Mouse (Mus musculus): ENCODE measurements around the gene Vps51. TPM values are rescaled to one million over a fixed set of nuclear protein-coding genes. Genes with fewer than 3 reads are reported as not detected.

Gene Vps51
- polyA plus RNA-seq, 1 experiment, result 49.1 TPM

DNA sequence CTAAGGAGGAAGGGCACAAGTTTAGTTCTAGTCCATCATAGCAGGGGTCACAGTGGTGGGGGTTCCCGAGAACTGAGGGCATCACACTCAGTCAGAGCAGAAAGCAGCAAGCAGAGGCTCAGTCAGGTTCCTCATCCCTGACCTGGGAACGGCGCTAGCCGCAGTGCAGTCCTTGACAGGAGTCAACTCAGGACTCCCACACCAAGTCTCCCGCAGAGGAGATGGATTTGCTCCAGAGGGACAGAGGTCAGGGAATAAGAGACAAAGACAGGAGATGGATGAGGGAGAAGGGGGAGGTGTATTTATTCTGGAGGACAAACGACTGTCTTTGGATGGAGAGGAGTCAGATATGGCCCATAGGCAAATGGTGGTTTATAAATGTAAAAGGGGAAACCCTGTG lies 36.1 kb upstream of the Vps51 start:
- H3ac ChIP-seq (ENCODE audit: control insufficient read depth, insufficient read length), result no peak overlapping the region
- TF ChIP-seq TCF12 (IDR thresholded peaks at IDR 0.05; ENCODE audit: insufficient read depth, poor library complexity, severe bottlenecking), result no peak
- no peak for TF ChIP-seq E2F4 (IDR thresholded peaks at IDR 0.05; ENCODE audit: insufficient read depth)
- TF ChIP-seq MYOG (IDR thresholded peaks at IDR 0.05; ENCODE audit: control insufficient read depth in 1 of 3, insufficient read depth in 1 of 3, insufficient read length in 2 of 3, low read depth in 2 of 3), result no peak
- peaks cover 6% of the 10 kb centered on the region for H3K36me3 ChIP-seq (ENCODE audit: control insufficient read depth, insufficient read depth)
- no peaks in the 10 kb centered on the region for H3K27me3 ChIP-seq (ENCODE audit: control insufficient read depth, insufficient read depth, insufficient read length)
- no peak overlapping the region for H3K4me3 ChIP-seq
- H3K4me2 ChIP-seq (ENCODE audit: low read depth), result no peak overlapping the region
- H3K79me2 ChIP-seq (ENCODE audit: control insufficient read depth, insufficient read depth), result peaks cover 14% of the 10 kb centered on the region

DNA sequence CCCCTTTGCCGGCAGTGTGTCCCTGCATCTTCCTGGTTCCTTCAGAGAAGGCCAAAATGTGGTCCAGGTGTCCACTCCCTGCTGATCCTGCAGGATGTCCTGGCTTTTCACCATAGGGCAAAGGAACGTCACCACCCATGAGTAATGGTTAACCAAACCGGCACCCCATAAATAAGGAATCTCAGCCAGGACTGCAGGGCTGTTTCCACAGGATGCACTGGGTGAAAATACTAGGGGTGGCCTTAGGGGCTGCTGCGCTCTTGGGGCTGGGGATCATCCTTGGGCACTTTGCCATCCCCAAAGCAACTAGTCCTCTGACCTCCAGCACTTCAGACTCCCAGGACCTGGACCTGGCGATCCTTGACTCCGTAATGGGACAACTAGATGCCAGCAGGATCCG lies 28.6 kb upstream of the Vps51 start, which contains the start of gene Naaladl1:
Gene Naaladl1, plus strand, starts transcription at position 197 of the 400 bp plus-strand sequence.
- no peak within 1 kb of the TSS for H3K4me3 ChIP-seq
- no peaks in the 10 kb centered on the region for H3K27me3 ChIP-seq (ENCODE audit: control insufficient read depth, insufficient read depth, insufficient read length)
- TF ChIP-seq MYOG (IDR thresholded peaks at IDR 0.05; ENCODE audit: control insufficient read depth in 1 of 3, insufficient read depth in 1 of 3, insufficient read length in 2 of 3, low read depth in 2 of 3) (no peak), TCF3 (IDR thresholded peaks at IDR 0.05; ENCODE audit: insufficient read length, low read depth) (no peak), SRF (IDR thresholded peaks at IDR 0.05; ENCODE audit: control insufficient read depth, insufficient read length, low read depth) (no peak), POLR2A (IDR thresholded peaks at IDR 0.05; ENCODE audit: insufficient read length, low read depth) (no peak), POLR2AphosphoS2 (IDR thresholded peaks at IDR 0.05; ENCODE audit: insufficient read length, low read depth) (no peak), REST (IDR thresholded peaks at IDR 0.05; ENCODE audit: insufficient read depth, insufficient read length) (no peak), E2F4 (IDR thresholded peaks at IDR 0.05; ENCODE audit: insufficient read depth) (no peak), CEBPB (IDR thresholded peaks at IDR 0.05; ENCODE audit: insufficient read depth, poor library complexity, severe bottlenecking) (no peak), USF1 (IDR thresholded peaks at IDR 0.05; ENCODE audit: low read depth) (no peak), MAX (IDR thresholded peaks at IDR 0.05; ENCODE audit: low read depth) (no peak), TCF12 (IDR thresholded peaks at IDR 0.05; ENCODE audit: insufficient read depth, poor library complexity, severe bottlenecking) (no peak), MYOD1 (IDR thresholded peaks at IDR 0.05; ENCODE audit: control insufficient read depth in 1 of 3, insufficient read length in 2 of 3, low read depth in 2 of 3) (no peak)
- no peaks in the 10 kb centered on the region for H3K36me3 ChIP-seq (ENCODE audit: control insufficient read depth, insufficient read depth)
- H3K79me2 ChIP-seq (ENCODE audit: control insufficient read depth, insufficient read depth), result no peaks in the 10 kb centered on the region
- H3K4me2 ChIP-seq (ENCODE audit: low read depth), result no peak within 1 kb of the TSS
- H3ac ChIP-seq (ENCODE audit: control insufficient read depth, insufficient read length), result no peak within 1 kb of the TSS

DNA sequence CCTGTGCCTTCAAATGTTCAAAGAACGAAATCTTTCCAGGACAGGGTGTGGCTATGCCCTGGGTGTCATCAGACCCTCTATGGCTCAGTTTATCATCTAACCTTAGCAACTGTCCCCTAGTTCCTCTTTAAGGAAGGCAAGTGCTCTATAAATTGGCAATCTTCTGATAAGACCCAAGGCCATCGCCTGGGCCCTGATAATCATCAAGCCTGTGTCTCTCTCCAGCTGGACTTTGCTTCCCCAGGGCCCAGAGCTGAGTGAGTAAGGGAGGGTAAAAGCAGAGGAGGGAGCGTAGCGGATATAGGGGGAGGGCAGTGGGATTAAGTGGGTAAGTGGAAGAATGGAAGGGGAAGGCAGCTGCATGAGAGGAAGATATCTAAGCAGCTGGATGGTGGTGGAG lies 27.4 kb upstream of the Vps51 start:
- Histone ChIP-seq H3K79me2 (ENCODE audit: control insufficient read depth, insufficient read depth) (no peaks in the 10 kb centered on the region), H3K27me3 (ENCODE audit: control insufficient read depth, insufficient read depth, insufficient read length) (no peaks in the 10 kb centered on the region), H3ac (ENCODE audit: control insufficient read depth, insufficient read length) (no peak overlapping the region), H3K4me3 (no peak overlapping the region), H3K36me3 (ENCODE audit: control insufficient read depth, insufficient read depth) (no peaks in the 10 kb centered on the region), H3K4me2 (ENCODE audit: low read depth) (no peak overlapping the region)
- TF ChIP-seq MAX (IDR thresholded peaks at IDR 0.05; ENCODE audit: low read depth), result no peak
- no peak for TF ChIP-seq POLR2A (IDR thresholded peaks at IDR 0.05; ENCODE audit: insufficient read length, low read depth)
- TF ChIP-seq REST (IDR thresholded peaks at IDR 0.05; ENCODE audit: insufficient read depth, insufficient read length), result no peak
- TF ChIP-seq CEBPB (IDR thresholded peaks at IDR 0.05; ENCODE audit: insufficient read depth, poor library complexity, severe bottlenecking), result no peak
- TF ChIP-seq POLR2AphosphoS2 (IDR thresholded peaks at IDR 0.05; ENCODE audit: insufficient read length, low read depth), result no peak
- no peak for TF ChIP-seq E2F4 (IDR thresholded peaks at IDR 0.05; ENCODE audit: insufficient read depth)

DNA sequence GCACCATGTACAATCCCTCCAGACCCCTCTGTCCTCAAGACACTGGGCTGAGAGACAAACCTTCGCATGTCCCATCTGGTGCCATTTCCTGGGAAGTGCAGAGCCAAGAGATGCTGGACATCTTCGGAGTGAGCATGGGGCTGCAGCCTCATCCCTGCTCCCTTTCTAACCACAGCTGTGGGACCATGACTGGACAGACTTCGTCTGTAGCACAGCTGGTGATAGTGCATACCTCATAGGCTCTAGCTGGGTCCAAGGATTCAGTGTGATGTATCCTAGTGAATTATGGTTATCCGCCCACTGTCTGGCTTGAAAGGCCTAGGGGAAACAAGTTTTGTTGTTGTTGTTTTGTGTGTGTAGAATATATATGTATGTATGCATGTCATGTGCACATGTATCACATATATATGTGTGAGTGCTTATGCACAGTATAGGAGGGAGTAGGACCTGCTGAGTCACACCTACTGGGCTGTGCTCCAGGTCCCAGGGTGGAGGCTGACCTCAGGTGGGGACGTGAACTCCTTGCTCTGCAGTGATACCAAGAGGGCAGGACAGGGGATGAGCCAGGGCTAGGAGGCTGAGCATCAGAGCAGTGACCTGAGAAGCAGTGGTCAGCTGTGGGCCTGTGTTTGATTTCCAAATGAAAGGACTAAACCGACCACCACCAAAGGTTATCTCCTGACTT lies 25.3 kb upstream of the Vps51 start:
- Histone ChIP-seq H3K4me3 (no peak overlapping the region), H3K27me3 (ENCODE audit: control insufficient read depth, insufficient read depth, insufficient read length) (no peaks in the 10 kb centered on the region), H3K4me2 (ENCODE audit: low read depth) (no peak overlapping the region), H3K79me2 (ENCODE audit: control insufficient read depth, insufficient read depth) (no peaks in the 10 kb centered on the region), H3ac (ENCODE audit: control insufficient read depth, insufficient read length) (no peak overlapping the region), H3K36me3 (ENCODE audit: control insufficient read depth, insufficient read depth) (no peaks in the 10 kb centered on the region)
- TF ChIP-seq SRF (IDR thresholded peaks at IDR 0.05; ENCODE audit: control insufficient read depth, insufficient read length, low read depth), result no peak
- TF ChIP-seq MYOD1 (IDR thresholded peaks at IDR 0.05; ENCODE audit: control insufficient read depth in 1 of 3, insufficient read length in 2 of 3, low read depth in 2 of 3), result no peak
- no peak for TF ChIP-seq POLR2AphosphoS2 (IDR thresholded peaks at IDR 0.05; ENCODE audit: insufficient read length, low read depth)
- no peak for TF ChIP-seq E2F4 (IDR thresholded peaks at IDR 0.05; ENCODE audit: insufficient read depth)
- TF ChIP-seq MYOG (IDR thresholded peaks at IDR 0.05; ENCODE audit: control insufficient read depth in 1 of 3, insufficient read depth in 1 of 3, insufficient read length in 2 of 3, low read depth in 2 of 3), result no peak
- no peak for TF ChIP-seq REST (IDR thresholded peaks at IDR 0.05; ENCODE audit: insufficient read depth, insufficient read length)
- no peak for TF ChIP-seq POLR2A (IDR thresholded peaks at IDR 0.05; ENCODE audit: insufficient read length, low read depth)
- no peak for TF ChIP-seq USF1 (IDR thresholded peaks at IDR 0.05; ENCODE audit: low read depth)
- TF ChIP-seq MAX (IDR thresholded peaks at IDR 0.05; ENCODE audit: low read depth), result no peak
- no peak for TF ChIP-seq CEBPB (IDR thresholded peaks at IDR 0.05; ENCODE audit: insufficient read depth, poor library complexity, severe bottlenecking)
- no peak for TF ChIP-seq TCF12 (IDR thresholded peaks at IDR 0.05; ENCODE audit: insufficient read depth, poor library complexity, severe bottlenecking)
- TF ChIP-seq TCF3 (IDR thresholded peaks at IDR 0.05; ENCODE audit: insufficient read length, low read depth), result no peak

DNA sequence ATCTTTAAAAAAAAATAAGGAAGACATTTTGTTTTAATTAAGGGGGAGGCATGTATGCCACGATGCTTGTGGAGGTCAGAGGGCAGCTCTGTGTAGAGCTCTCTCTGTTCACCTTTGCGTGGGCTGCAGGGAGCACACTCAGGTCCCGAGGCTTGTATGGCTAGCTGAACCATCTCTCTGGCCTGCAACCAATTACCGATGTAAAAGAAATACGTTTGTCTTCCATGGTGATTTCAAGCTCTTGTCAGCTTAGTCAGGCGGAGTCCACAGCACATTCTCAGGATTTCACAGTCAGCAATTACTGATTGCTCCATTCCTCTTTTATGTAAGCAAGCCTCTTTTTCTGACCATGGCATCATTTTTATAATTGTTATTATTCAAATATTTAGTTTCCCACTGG lies 24.2 kb upstream of the Vps51 start:
- no peak for TF ChIP-seq MYOD1 (IDR thresholded peaks at IDR 0.05; ENCODE audit: control insufficient read depth in 1 of 3, insufficient read length in 2 of 3, low read depth in 2 of 3)
- no peak for TF ChIP-seq POLR2AphosphoS2 (IDR thresholded peaks at IDR 0.05; ENCODE audit: insufficient read length, low read depth)
- TF ChIP-seq TCF3 (IDR thresholded peaks at IDR 0.05; ENCODE audit: insufficient read length, low read depth), result no peak
- no peak overlapping the region for H3ac ChIP-seq (ENCODE audit: control insufficient read depth, insufficient read length)
- no peaks in the 10 kb centered on the region for H3K36me3 ChIP-seq (ENCODE audit: control insufficient read depth, insufficient read depth)
- H3K4me2 ChIP-seq (ENCODE audit: low read depth), result no peak overlapping the region
- no peaks in the 10 kb centered on the region for H3K79me2 ChIP-seq (ENCODE audit: control insufficient read depth, insufficient read depth)
- H3K27me3 ChIP-seq (ENCODE audit: control insufficient read depth, insufficient read depth, insufficient read length), result no peaks in the 10 kb centered on the region
- H3K4me3 ChIP-seq, result no peak overlapping the region
